Mouse (Mus musculus): Measurements from ENCODE around the gene Dnajc2. TPM values are rescaled to one million over a fixed set of nuclear protein-coding genes. Genes with fewer than 3 reads are reported as not detected.

The Dnajc2 gene
- 10 to 100 TPM; 29.6 to 31.8 TPM for total RNA-seq (2021)

GRCm38 (mm10) chr5:21785053-21785452, at the start of gene Dnajc2, which contains the start of gene Psmc2:
TSS of gene Dnajc2 (minus strand) at chr5:21785251.
TSS of gene Psmc2 (plus strand) at chr5:21785283.
- intact Hi-C loops (cut with DNase I) = loop anchor here (2.0 to 5.0 kb wide), 2 partner anchors 48 to 722 kb away; partner anchors contain the start of gene Pmpcb
- DNase-seq (ENCODE audit: low spot score in 2 of 2) = peak; percentile 90 to 91

DNA sequence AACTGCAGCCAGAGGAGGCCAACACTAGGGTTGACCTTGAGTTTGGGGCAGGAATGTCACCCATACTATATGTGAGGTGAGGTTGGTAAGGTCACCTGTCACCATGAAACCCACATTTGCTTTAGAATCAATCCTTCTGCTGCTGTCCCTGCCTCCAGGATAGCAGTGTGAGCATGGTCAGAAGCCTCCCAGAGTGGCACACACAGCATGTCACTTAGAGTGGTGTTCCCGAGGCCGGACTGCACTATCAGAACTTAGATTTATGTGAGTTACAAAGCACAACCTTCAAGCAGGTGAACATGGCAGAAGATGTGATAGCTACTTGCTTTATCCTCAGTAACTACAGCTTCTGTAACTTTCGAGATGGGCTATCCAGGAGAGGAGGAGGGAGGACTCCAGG, 46.7 kb upstream of the Dnajc2 start:
- no peak for DNase-seq (ENCODE audit: low spot score in 2 of 2)
- intact Hi-C loops (cut with DNase I) = no loop called here

- intact Hi-C loops (cut with DNase I) = no loop called here
Observed at GRCm38 (mm10) chr5:21828855-21829254, 43.8 kb upstream of the Dnajc2 start.

DNA sequence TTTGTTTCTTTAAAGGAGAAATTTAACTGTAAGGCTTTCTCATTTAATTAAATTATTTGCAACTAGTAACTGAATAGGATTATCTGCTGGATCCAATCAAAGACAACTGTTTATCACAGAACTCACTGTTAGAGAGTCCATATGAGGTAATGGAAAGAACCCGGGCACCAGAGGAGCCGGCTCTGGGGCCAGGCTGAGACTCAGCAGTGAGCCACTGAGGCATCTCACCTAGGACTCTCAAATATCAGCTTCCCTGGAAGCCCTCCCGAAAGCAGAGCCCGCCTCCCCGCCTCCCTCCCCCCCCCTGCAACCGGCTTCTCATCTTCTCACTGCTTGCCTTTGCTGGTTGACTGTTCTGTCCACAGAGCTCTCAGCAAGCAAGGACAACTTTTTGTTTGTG, 42.6 kb upstream of the Dnajc2 start:
- no peak for DNase-seq (ENCODE audit: low spot score in 2 of 2)
- intact Hi-C loops (cut with DNase I) = no loop called here

More at GRCm38 (mm10) chr5:21828855-21829254, 43.8 kb upstream of the Dnajc2 start:
- DNase-seq (ENCODE audit: low spot score in 2 of 2) = peak; percentile 22 to 32

DNA sequence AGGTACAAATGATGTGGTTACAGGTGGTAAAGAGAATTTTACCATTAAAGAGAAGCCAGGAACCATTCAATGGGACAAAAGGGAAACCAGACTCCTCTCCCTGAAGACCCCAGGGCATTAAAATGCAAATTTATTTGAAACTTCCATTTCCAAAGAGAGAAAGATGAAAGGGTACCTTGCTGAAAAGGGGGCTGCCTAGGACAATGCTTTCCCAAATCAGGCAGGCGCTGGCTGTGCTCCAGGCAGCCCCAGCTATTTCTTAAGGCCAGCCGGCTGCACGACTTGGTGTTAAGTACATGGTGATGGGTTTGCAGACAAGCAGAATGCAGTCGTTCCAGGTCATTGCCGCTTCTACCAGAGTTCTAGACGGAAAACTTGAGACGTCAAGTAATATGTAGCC, 41.3 kb upstream of the Dnajc2 start:
- intact Hi-C loops (cut with DNase I) = no loop called here
- no peak for DNase-seq (ENCODE audit: low spot score in 2 of 2)

DNA sequence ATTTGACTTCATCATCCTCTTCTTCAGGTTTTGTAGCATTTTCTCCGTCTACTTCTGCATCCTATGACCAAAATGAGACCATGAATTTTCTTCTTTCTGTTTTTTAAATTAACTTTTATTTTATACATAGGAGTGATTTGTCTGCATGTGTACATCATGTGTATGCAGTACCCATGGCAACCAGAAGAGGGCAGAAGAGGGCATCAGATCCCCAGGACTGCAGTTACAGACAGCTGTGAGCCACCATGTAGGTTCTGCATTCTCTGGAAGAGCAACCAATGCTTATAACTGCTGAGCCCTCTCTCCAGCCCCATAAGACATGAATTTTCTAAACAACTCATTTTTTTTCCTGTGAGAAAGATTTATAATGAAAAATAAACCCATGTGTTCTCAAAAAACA, 28.9 kb upstream of the Dnajc2 start:
- DNase-seq (ENCODE audit: low spot score in 2 of 2) = no peak
- intact Hi-C loops (cut with DNase I) = no loop called here

GRCm38 (mm10) chr5:21810924-21811323, 25.9 kb upstream of the Dnajc2 start:
- intact Hi-C loops (cut with DNase I) = no loop called here

DNA sequence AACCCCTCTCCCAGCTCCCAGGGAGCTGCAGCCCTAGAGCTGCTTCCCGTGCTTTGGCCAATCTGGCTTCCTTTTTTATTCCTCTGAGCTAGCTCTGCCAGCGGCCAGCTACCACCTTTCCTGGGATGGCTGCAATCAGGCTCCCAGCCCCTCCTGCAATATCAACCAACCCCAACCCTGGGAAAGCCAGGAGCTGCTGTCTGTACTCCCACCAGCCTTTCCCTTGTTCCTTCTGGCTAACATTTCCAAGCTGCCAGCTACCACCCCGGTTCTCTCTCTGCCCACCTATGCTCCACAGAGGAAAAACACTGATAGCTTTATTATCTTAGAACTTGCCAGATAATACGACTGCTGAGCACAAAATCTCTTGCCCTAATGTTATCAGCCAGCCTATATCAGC, 19.8 kb upstream of the Dnajc2 start:
- DNase-seq (ENCODE audit: low spot score in 2 of 2) = peak in 1 of 2 experiments; percentile 15

More at GRCm38 (mm10) chr5:21810924-21811323, 25.9 kb upstream of the Dnajc2 start:
- DNase-seq (ENCODE audit: low spot score in 2 of 2) = no peak

GRCm38 (mm10) chr5:21803691-21804188, 18.7 kb upstream of the Dnajc2 start:
- intact Hi-C loops (cut with DNase I) = no loop called here

More for the DNA sequence above, 19.8 kb upstream of the Dnajc2 start:
- intact Hi-C loops (cut with DNase I) = no loop called here

GRCm38 (mm10) chr5:21802907-21803306, 17.9 kb upstream of the Dnajc2 start:
- no peak for DNase-seq (ENCODE audit: low spot score in 2 of 2)
- intact Hi-C loops (cut with DNase I) = no loop called here

More at GRCm38 (mm10) chr5:21803691-21804188, 18.7 kb upstream of the Dnajc2 start:
- no peak for DNase-seq (ENCODE audit: low spot score in 2 of 2)

DNA sequence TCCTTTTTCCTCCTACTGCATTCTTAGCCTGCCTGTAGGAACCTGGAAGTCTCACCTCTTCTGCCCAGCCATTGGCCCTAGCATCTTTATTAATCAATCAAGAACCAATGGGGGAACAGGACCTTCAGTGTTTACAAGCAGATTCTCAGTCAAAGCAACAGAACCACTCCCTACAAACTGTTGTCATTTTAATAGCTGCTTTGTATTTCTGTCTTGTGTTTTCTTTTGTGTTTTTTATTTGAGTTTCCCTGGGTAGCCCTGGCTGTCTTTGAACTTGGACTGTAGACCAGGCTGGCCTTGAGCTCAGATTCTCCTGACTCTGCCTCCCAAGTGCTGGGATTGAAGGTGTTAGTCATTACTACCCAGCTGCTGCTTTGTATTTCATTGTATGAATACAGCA, 7.1 kb upstream of the Dnajc2 start:
- intact Hi-C loops (cut with DNase I) = no loop called here
- DNase-seq (ENCODE audit: low spot score in 2 of 2) = no peak

DNA sequence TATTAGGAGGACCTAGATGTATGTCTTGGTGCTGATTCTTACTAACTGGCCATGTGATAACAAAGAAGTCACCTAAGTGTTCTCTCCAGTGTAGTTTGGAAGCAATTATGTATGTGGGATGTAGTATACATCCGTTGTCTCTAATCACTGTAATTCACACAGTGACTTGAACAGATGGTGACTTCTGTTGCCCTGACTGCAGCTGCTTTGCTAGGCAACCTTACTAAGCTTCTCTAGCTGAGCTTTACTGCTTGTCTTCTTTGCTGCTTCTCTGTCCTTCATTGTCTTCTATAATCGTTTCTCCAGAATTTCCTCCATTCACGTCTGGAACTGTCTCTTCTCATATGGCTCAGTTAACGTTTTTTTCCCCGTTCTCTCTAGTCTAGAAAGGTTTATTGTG, 4.0 kb upstream of the Dnajc2 start:
- intact Hi-C loops (cut with DNase I) = loop anchor here (5.0 kb wide), 1 partner anchor 718 kb away; no protein-coding TSS in a partner anchor
- no peak for DNase-seq (ENCODE audit: low spot score in 2 of 2)

- no peak for DNase-seq (ENCODE audit: low spot score in 2 of 2)
- intact Hi-C loops (cut with DNase I) = loop anchor here (5.0 kb wide), 1 partner anchor 720 kb away; no protein-coding TSS in a partner anchor
Observed at GRCm38 (mm10) chr5:21787186-21788105, 2.4 kb upstream of the Dnajc2 start.

DNA sequence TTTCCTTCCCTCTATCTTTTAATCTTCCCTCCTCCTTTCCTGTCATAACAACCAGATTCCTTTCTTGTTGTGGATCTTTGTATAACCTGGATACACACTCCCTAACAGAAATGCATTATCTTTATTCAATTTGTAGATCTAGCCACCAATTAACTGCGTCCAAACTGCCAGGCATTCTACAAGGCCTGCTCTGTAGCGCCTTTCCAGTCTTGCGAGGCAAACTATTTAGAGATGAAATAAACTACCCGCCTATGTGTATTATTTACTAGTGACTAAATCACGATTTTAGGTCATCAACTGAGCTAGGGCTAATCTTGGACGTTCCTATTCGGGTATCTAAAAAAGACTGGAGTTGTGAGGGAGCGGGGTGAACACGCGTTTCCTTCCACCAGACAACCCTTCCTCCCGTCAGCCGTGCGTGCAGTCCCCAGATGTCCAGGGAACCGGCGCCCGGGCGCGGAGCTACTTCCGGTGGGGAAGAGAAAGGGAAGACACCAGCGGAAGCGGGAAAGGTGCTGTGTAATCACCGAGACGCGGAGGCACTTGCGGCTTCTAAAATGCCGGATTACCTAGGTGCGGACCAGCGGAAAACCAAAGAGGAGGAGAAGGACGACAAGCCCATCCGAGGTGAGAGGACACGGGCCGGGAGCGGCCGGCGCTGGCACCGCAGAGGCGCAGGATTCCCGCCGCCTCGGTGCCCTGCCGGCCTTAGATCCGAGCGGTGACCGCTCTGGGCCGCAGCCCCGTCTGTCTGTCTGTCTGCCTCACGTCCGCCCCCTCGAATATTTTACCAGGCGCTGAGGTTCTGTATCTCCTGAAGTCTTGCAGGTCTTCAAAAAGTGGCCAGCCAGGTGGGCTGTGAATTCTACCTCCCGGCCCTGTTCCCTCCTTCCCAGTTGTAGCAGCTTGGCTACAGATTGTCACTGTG, 1.5 kb upstream of the Dnajc2 start:
- DNase-seq (ENCODE audit: low spot score in 2 of 2) = peak; percentile 94 to 95
- intact Hi-C loops (cut with DNase I) = loop anchor here (5.0 kb wide), 1 partner anchor 721 kb away; no protein-coding TSS in a partner anchor

DNA sequence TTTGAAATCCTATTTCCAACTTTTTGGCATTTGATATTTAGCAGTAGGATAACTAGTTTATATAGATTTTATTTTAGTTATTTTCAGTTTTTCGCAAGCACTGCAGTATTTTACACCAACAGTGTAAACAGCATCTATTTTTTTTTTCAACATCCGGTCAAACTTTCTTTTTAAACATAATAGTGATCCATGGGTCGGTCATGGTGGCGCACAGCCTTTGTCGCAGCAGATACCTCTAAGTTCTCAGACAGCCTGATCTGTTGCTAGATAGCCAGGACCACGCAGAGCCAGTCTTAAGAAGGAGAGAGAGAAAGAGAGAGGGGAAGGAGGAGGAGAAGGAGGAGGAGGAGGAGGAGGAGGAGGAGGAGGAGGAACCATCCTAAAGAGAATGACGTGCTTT, 725 bp upstream of the Dnajc2 start:
- DNase-seq (ENCODE audit: low spot score in 2 of 2) = no peak
- intact Hi-C loops (cut with DNase I) = loop anchor here (2.0 to 5.0 kb wide), 2 partner anchors 49 to 722 kb away; partner anchors contain the start of gene Pmpcb

- peak in 1 of 2 experiments; percentile 11 for DNase-seq (ENCODE audit: low spot score in 2 of 2)
- intact Hi-C loops (cut with DNase I) = loop anchor here (2.0 to 5.0 kb wide), 2 partner anchors 48 to 723 kb away; partner anchors contain the start of gene Pmpcb
Observed at GRCm38 (mm10) chr5:21784161-21785052, 644 bp downstream of the Dnajc2 start.

DNA sequence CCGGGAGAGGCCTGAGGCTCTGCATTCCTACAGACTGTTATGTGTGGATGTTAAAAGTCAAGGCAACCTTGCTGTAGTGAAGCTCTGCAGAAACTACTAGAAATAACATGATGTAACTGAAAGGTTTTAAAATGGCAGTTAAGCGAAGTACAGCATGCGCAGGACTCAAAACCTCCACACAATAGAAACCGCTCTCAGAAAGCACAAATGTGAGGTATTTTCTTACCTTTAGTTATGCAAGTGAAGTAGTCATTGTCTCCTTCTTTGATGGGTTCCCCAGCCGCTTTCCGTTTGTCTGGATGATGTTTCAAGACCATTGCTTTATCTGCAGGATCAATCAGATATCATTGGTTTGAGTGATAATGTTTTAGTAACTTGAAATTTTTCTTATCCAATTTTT, 8.6 kb downstream of the Dnajc2 start:
- DNase-seq (ENCODE audit: low spot score in 2 of 2) = no peak
- intact Hi-C loops (cut with DNase I) = no loop called here

- DNase-seq (ENCODE audit: low spot score in 2 of 2) = no peak
- intact Hi-C loops (cut with DNase I) = no loop called here
Observed at GRCm38 (mm10) chr5:21769841-21770240, 15.2 kb downstream of the Dnajc2 start.
